Mouse (Mus musculus) intestine, embryonic 14.5 days (tissue): ENCODE measurements around the gene Olfr1252. TPM values are rescaled to one million over a fixed set of nuclear protein-coding genes. Genes with fewer than 3 reads are reported as not detected.

Experiments used
- ATAC-seq: fragments of 200-750 bp; cut with Nextera tagmentation; replicated peaks from 2 replicates; pipeline ENCODE4 v1.8.0; 2017; ENCODE audit warnings: low read depth, moderate number of reproducible peaks, moderate TSS enrichment, moderate library complexity; ENCODE audit not compliant: low FRiP score, low TSS enrichment
- DNase-seq: peaks from one replicate; pipeline ENCODE4 v3.0.0-alpha.2; 2018; ENCODE audit warnings: low spot score
- H3K27ac ChIP-seq: fragments of 300-500 bp; sonication (generic); 2 replicates; pipeline ENCODE4 v1.5.1; 2014; ENCODE audit warnings: low read depth, mild to moderate bottlenecking, control low read depth
- H3K27me3 ChIP-seq: fragments of 300-500 bp; sonication (generic); replicated peaks from 2 replicates; pipeline ENCODE4 v1.6.1; 2014; ENCODE audit warnings: low read length, control low read depth; ENCODE audit not compliant: control insufficient read depth, insufficient read depth
- H3K36me3 ChIP-seq: fragments of 300-500 bp; sonication (generic); 2 replicates; pipeline ENCODE4 v1.6.1; 2014; ENCODE audit warnings: low read length, control low read depth; ENCODE audit not compliant: control insufficient read depth, insufficient read depth
- H3K4me1 ChIP-seq: fragments of 300-500 bp; sonication (generic); replicated peaks from 2 replicates; pipeline ENCODE4 v1.6.1; 2014; ENCODE audit warnings: low read length, control low read depth, mixed read lengths; ENCODE audit not compliant: control insufficient read depth, insufficient read depth
- H3K4me2 ChIP-seq: fragments of 300-500 bp; sonication (generic); 2 replicates; pipeline ENCODE4 v1.6.1; 2014; ENCODE audit warnings: low read length
- H3K4me3 ChIP-seq: fragments of 300-500 bp; sonication (generic); 2 replicates; pipeline ENCODE4 v1.5.1; 2014; ENCODE audit warnings: low read depth, low read length, control low read depth, mixed read lengths
- H3K9ac ChIP-seq: fragments of 300-500 bp; sonication (generic); 2 replicates; pipeline ENCODE4 v1.6.1; 2014; ENCODE audit warnings: mild to moderate bottlenecking, low read length
- H3K9me3 ChIP-seq: fragments of 300-500 bp; sonication (generic); 2 replicates; pipeline ENCODE4 v1.6.1; 2016; ENCODE audit warnings: low read length, control low read depth; ENCODE audit not compliant: control insufficient read depth
- WGBS: fragments of 180-500 bp; shearing (Covaris S2); extraction: QIAGEN DNeasy Blood & Tissue Kit; methylation state at CpG from one replicate; pipeline ENCODE4 v1.1.7; 2014; 5-methylcytosine and 5-hydroxymethylcytosine counted together
- polyA plus RNA-seq: library from polyadenylated mRNA; unstranded; fragments of >200 nt; fragmentation: Nextera tagmentation; extraction: Ambion mirVana; gene quantifications from 2 replicates; pipeline ENCODE4 v1.2.1, GENCODE M21; 2014

The Olfr1252 gene
- polyA plus RNA-seq: not detected in 2 replicates

- DNase-seq: no peak
- 42% methylated on average over 1 of the region's 1 CpGs for WGBS
- no peaks in the 10 kb centered on the region for H3K9me3 ChIP-seq
- no peaks in the 10 kb centered on the region for H3K27me3 ChIP-seq
- no peak within 1 kb of the TSS for H3K4me3 ChIP-seq
- no peak within 1 kb of the TSS for H3K27ac ChIP-seq
- ATAC-seq: no peak
- no peak within 1 kb of the TSS for H3K9ac ChIP-seq
- no peaks in the 10 kb centered on the region for H3K36me3 ChIP-seq
- H3K4me2 ChIP-seq: no peak within 1 kb of the TSS
- H3K4me1 ChIP-seq: no peaks in the 10 kb centered on the region
Observed at GRCm38 (mm10) chr2:89724912-89725311, at the start of gene Olfr1252. Olfr1252 (minus strand) TSS chr2:89725012.

GRCm38 (mm10) chr2:89756990-89757389, 32.2 kb upstream of the Olfr1252 start, which contains the start of gene Olfr1253:
Olfr1253 (minus strand) TSS chr2:89757090.
- Histone ChIP-seq H3K27ac (no peak within 1 kb of the TSS), H3K4me1 (no peaks in the 10 kb centered on the region), H3K27me3 (no peaks in the 10 kb centered on the region), H3K36me3 (no peaks in the 10 kb centered on the region), H3K9me3 (no peaks in the 10 kb centered on the region), H3K4me2 (no peak within 1 kb of the TSS), H3K4me3 (no peak within 1 kb of the TSS), H3K9ac (no peak within 1 kb of the TSS)
- no peak for ATAC-seq
- no peak for DNase-seq
- WGBS: 86% methylated on average over 1 of the region's 1 CpGs

- DNase-seq: no peak
- no peak overlapping the region for H3K4me2 ChIP-seq
- H3K9ac ChIP-seq: no peak overlapping the region
- H3K36me3 ChIP-seq: no peaks in the 10 kb centered on the region
- no peak for ATAC-seq
- 82% methylated on average over 6 of the region's 6 CpGs for whole genome bisulfite sequencing
- H3K4me3 ChIP-seq: no peak overlapping the region
- no peak overlapping the region for H3K27ac ChIP-seq
- no peaks in the 10 kb centered on the region for H3K4me1 ChIP-seq
- no peaks in the 10 kb centered on the region for H3K9me3 ChIP-seq
- no peaks in the 10 kb centered on the region for H3K27me3 ChIP-seq
Observed at GRCm38 (mm10) chr2:89691980-89692379, 32.8 kb downstream of the Olfr1252 start.

GRCm38 (mm10) chr2:89671836-89672235, 53.0 kb downstream of the Olfr1252 start, which contains the start of gene Olfr1251:
Olfr1251 (minus strand) TSS chr2:89671936.
- DNase-seq (no peak), ATAC-seq (no peak)
- H3K9me3 ChIP-seq: no peaks in the 10 kb centered on the region
- H3K4me3 ChIP-seq: no peak within 1 kb of the TSS
- H3K27ac ChIP-seq: no peak within 1 kb of the TSS
- no peak within 1 kb of the TSS for H3K4me2 ChIP-seq
- no peaks in the 10 kb centered on the region for H3K36me3 ChIP-seq
- no peak within 1 kb of the TSS for H3K9ac ChIP-seq
- no peaks in the 10 kb centered on the region for H3K27me3 ChIP-seq
- no peaks in the 10 kb centered on the region for H3K4me1 ChIP-seq

Other genes starting within 250 kb of the Olfr1252 start
- gene Olfr1241, start 237.9 kb downstream of the Olfr1252 start, polyA plus RNA-seq: not detected in 2 replicates
- gene Olfr1242, start 226.7 kb downstream of the Olfr1252 start, polyA plus RNA-seq: not detected in 2 replicates
- gene Olfr1243, start 193.5 kb downstream of the Olfr1252 start, polyA plus RNA-seq: not detected in 2 replicates
- gene Olfr1245, start 146.6 kb downstream of the Olfr1252 start, polyA plus RNA-seq: not detected in 2 replicates
- gene Olfr1246, start 131.9 kb downstream of the Olfr1252 start, polyA plus RNA-seq: not detected in 2 replicates
- gene Olfr1247, start 110.9 kb downstream of the Olfr1252 start, polyA plus RNA-seq: not detected in 2 replicates
- not detected in 2 replicates for gene Olfr1248, start 106.8 kb downstream of the Olfr1252 start, polyA plus RNA-seq
- not detected in 2 replicates for gene Olfr1249, start 90.0 kb downstream of the Olfr1252 start, polyA plus RNA-seq
- not detected in 2 replicates for gene Olfr1250, start 63.5 kb downstream of the Olfr1252 start, polyA plus RNA-seq
- gene Olfr1251, start 53.1 kb downstream of the Olfr1252 start, polyA plus RNA-seq: not detected in 2 replicates
- gene Olfr1253, start 32.1 kb upstream of the Olfr1252 start, polyA plus RNA-seq: not detected in 2 replicates
- not detected in 2 replicates for gene Olfr1254, start 68.6 kb upstream of the Olfr1252 start, polyA plus RNA-seq
- gene Olfr1255, start 87.0 kb upstream of the Olfr1252 start, polyA plus RNA-seq: not detected in 2 replicates
- not detected in 2 replicates for gene Olfr1256, start 116.5 kb upstream of the Olfr1252 start, polyA plus RNA-seq
- gene Olfr48, start 123.2 kb upstream of the Olfr1252 start, polyA plus RNA-seq: not detected in 2 replicates
- gene Olfr1257, start 153.4 kb upstream of the Olfr1252 start, polyA plus RNA-seq: 0.17 TPM in 1 of 2 replicates, not detected in the other
- not detected in 2 replicates for gene Olfr1258, start 202.3 kb upstream of the Olfr1252 start, polyA plus RNA-seq
- not detected in 2 replicates for gene Olfr1259, start 223.7 kb upstream of the Olfr1252 start, polyA plus RNA-seq
- gene Olfr1260, start 249.3 kb upstream of the Olfr1252 start, polyA plus RNA-seq: not detected in 2 replicates